Mouse (Mus musculus): ENCODE data around the gene Gnl3.
A peak's percentile ranks its signal among the peaks of the same experiment; 100 is the strongest.

Gene Gnl3

DNA sequence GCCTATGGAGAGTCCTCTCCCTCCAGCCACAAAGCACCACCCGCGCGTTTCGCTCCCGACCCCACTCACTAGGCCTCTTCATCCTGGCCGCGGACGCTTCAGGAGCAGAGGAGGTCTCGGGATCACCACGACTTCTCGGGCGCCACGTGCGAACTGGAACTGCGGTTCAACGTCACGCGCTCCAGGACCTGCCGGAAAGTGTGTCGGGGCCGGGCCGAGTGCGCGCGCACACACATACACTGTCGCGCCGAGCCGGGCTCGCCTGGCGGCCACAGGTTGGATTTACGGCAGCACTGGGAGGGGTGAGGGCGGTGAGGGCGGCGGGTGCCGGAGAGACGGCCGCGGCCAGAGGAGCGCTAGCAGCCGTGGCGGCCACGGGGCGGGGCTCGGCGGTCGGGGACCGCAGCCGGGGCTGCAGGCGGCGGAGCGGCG lies at the start of gene Gnl3, which contains the start of gene Pbrm1:
Gnl3 (minus strand) TSS at position 293 of the 432 bp plus-strand sequence.
Pbrm1 (plus strand) TSS at position 279 of the 432 bp plus-strand sequence.
- peak; percentile 94 for DNase-seq (ENCODE audit: low spot score)

DNA sequence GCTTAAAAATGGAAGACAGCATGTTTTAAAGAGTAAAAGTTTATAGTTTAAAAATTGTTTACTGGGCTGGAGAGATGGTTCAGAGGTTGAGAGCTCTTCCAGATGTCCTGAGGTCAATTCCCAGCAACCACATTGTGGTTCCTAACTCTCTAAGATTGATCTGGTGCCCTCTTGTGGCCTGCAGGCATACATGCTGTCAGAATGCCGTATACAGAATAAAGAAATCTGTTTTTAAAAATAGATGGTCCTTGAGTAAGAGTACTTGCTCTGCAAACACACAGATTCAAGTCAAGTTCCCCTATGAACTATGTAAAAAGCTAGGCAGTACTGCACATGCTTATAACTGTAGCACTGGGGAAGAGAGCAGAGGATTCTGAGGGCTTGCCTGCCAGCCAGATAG lies 43.3 kb upstream of the Gnl3 start:
- no peak for DNase-seq (ENCODE audit: low spot score)

DNA sequence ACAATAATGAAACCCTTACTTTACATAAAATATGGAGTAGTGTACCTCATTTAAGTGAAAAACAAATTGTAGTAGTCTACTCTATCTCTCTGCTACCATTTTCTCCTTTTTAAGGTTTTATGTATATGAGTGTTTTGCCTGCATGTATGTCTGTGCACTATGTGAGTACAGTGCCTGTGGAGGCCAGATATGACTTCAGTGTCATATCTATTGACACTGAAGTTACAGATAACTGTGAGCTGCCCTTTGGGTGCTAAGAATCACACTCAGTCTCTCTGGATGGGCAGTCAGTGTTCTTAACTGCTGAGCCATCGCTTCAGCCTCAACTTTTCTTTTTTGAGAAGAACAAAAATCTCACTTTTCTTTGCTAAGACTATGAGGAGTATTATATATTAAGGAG lies 26.9 kb upstream of the Gnl3 start:
- no peak for DNase-seq (ENCODE audit: low spot score)

DNA sequence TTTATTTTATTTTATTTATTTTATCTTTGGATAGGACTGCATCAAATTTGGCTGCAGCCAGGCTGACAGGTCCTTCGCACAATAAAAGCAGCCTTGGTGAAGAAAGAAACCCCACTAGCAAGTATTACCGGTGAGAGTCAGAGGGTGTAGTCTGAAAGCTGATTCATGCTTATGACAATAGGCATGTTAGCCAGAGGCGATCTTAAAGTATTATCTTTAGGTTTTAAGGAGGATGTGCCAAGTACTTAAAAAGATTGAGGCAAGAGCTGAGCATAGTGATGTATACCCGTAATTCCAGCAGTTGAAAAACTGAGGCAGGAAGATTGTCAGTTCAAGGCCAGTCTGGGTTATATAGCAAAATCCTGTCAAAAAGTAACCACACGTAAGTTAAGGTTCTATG lies 26.3 kb upstream of the Gnl3 start:
- DNase-seq (ENCODE audit: low spot score) = no peak

DNA sequence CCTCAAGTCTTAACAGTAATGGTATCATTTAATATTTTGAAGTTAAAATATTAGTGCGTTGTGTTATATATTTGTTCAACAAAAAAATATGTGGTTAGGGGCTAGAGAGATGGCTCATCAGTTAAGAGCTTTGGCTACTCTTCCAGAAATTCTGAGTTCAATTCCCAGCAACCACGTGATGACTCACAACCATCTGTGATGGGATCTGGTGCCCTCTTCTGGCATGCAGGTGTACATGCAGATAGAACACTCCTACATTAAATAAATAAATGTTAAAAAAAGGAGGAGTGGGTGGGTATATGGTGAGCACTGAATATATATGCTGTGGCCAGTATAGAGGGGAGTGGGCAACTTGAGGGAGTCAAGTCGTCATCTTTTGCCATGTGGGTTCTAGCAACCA lies 6.8 kb upstream of the Gnl3 start:
- no peak for DNase-seq (ENCODE audit: low spot score)

DNA sequence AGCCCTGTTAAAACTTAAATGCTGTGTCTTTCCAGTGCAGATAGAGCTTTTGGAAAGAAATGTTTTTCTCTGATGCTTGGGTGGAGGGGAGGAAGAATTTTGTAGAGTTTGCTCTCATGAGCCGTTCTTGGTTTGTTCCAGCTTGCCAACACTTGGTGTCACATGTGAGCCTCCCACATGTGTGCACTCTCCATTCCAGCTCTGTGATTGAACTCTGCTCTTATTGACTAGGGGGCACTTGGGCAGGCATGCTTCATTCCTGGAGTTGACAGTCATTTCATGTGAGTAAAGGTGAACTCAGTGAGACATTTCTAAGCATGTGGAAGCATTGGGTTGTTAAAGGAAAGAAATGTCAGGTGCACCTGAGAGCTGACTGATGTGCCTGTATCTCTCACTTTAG lies 3.6 kb upstream of the Gnl3 start:
- DNase-seq (ENCODE audit: low spot score) = no peak

DNA sequence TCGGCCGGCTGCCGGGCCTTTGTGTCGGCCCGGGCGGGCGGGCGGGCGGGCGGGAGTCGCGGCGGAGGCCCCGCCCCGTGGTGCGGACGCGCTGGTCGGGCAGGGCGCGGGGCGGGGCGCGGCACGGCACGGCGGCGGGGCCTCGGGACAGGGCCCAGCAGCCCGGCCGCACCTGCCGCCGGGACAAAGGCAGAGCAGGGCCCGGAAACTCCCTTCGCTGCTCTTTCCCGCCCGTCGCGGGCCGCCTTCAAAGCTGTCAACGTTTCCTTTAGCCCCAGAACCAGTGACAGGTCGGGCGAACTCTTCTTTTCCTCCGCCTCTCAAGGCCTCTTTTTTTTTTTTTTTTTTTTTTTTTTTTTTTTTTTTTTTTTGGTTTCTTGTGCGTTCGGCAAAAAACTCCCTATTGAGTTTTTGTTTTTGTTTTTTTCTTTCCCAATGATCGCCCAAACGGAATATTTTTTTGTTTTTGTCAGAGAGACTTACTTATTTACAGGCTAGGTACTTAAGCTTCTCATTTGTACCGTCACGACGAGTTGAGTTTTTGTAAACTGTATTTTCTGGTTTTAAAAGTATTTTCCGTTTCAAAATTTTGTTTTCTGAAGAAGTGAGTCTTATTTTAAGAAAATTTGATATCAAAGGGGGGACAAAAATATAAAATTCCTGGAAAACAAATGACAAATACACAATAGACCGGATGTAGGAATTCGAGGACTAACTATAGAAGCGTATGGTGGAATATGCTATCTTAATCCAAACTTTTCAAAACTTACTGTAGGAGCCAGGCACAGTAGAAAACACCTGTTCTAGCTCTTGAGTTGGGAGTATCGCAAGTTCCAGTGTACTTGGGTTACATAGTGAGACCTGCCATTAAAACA lies 616 bp upstream of the Gnl3 start:
- DNase-seq (ENCODE audit: low spot score) = peak; percentile 68

DNA sequence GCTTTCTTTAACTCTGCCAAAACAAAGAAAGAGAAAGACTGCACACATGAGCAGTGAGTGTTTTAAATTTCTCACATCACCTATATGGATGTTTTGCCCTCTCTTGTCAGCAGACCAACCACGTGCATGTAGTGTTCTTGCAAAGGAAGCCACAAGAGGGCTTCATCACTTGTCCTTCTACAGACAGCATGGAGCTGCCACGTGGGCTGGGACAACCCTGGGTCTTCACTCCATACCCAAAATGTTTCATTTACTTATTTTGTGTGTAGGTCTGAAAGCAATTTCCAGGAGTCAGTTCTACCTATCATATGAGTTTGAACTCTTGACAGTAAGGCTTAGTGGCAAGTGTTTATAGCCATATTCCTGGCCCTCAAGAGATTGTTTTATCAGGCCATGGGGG lies 1.1 kb downstream of the Gnl3 start:
- DNase-seq (ENCODE audit: low spot score) = no peak

DNA sequence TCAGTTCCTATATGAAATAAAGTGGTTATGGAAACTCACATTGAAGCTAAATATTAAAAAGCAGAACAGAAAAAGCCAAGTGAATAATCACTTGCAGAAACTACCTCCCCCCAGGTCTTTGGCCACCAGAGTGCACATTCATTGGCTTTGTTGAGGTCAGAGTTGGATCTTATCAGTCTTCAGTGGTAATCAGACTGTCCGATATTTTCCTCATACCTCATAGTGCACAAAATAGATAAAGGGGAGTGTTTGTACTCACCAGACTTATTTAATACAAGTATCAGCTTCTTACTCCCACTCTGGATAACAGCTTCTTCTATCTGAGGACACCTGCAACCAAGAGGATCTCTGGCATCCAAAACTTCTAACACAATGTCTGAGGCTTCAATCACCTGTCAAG lies 2.9 kb downstream of the Gnl3 start:
- no peak for DNase-seq (ENCODE audit: low spot score)

DNA sequence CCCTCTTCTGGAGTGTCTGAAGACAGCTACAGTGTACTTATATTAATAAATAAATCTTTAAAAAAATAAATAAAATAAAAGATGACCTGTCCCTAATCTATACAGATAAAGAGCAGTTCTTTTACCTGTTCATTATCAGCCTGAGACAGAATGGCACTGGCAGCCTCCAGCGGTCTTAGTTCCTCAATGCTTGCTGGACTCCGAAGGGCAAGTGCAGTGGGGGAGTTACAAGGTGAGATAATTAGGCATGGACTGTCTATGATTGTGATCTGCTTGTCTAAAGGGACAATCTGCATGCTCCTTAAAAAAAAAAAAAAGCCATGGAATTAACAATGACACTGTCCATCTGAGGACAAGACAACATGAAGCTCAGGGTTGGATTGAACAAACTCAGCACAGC lies 5.0 kb downstream of the Gnl3 start:
- DNase-seq (ENCODE audit: low spot score) = no peak

DNA sequence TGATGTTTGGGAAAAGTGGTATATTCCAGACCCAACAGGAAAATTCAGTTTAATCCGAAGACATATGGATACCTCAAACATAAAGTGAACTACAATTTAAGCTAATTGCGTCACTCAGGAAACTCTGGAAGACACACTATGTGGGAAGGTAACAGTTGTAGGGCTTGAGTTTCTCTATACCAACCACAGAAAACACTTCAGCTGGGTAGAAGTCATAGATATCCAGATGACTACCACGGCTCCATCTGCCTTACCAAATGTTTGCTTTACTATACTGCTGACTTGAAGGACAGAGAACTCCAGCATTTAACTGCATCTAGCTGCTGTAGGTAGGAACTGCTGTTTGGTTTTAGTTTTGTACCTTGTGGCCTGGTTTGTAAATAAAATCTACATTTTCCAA lies 7.4 kb downstream of the Gnl3 start:
- DNase-seq (ENCODE audit: low spot score) = no peak

DNA sequence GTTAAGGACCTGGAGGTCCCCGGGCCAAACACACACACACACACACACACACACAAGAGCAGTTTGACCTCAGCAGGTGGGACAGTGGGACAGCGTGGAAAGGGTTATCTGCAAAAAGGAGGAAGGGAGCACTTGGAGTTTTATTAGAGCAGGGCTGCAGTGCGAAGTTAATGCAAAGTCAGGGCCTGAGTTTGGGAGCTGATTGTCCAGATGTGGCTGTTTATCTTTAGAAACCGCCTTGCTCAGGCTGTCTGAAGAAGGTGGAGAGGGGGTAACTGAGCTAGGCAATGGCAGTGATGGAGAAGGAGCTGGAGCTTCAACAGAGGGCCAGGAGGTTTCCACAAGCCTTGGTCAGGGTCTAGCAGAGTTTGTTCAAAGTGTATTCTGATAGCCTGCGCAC lies 12.2 kb downstream of the Gnl3 start:
- no peak for DNase-seq (ENCODE audit: low spot score)

DNA sequence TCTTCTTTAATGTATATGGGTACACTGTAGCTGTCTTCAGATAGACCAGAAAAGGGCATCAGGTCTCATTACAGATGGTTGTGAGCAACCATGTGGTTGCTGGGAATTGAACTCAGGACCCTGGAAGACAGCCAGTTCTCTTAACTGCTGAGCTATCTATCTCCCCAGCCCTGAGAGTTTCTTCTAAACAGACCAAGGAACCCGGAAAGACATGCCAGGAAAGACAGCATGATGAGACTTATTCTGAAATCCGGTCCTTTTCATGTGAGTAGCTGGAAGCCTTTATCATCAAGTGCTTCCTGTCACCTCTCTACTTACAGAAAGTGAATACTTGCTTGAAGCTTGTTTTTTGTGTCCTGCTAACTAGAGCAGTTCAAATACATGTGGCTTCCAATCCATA lies 14.4 kb downstream of the Gnl3 start:
- DNase-seq (ENCODE audit: low spot score) = no peak

DNA sequence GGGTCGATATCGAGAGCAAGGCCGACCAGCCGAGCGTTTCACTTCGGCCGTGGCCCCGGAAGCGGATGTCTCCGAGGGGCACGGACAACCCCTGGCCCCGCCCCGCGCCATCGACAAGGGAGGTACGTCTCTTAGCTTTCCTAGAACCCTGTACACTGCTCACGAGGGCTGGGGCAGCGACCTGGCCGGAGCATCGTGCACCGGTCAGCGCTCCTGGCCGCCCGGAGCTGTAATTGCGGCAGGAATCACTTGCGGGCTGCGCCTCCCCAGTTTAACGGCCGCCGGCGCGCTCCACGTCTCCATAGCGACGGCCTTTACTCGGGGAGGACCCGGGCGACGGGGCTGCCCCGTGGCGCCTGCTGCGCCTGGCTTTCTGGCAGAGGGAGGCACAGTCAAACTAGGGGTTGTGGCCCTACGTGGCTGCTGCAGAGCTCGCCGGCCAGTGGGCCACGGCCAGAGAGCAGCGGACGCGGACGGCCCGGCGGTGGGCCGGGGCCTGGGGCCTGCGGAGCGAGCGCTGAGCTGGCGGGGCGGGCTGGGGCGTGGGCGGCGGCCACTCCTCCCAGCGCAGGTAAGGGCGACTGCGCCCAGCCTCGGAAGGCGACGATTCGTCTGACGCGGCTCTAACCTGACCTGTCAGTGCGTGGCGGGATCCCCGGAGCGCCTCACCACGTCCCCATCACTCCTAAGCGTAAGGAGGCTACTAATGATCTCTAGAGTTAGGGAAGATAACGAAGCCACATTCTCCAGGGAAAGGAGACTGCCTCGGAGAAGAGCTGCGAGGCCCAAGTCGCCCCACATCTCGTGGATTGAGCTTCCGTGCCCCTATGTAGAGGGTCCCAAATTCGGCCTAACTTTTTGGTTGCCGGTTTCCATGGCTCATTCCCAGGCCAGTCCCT lies 17.4 kb downstream of the Gnl3 start, which contains the start of the genes Glt8d1 and Spcs1:
Glt8d1 (plus strand) TSS at position 94 of the 899 bp plus-strand sequence.
Spcs1 (minus strand) TSS at position 366 of the 899 bp plus-strand sequence.
- peak; percentile 70 for DNase-seq (ENCODE audit: low spot score)

DNA sequence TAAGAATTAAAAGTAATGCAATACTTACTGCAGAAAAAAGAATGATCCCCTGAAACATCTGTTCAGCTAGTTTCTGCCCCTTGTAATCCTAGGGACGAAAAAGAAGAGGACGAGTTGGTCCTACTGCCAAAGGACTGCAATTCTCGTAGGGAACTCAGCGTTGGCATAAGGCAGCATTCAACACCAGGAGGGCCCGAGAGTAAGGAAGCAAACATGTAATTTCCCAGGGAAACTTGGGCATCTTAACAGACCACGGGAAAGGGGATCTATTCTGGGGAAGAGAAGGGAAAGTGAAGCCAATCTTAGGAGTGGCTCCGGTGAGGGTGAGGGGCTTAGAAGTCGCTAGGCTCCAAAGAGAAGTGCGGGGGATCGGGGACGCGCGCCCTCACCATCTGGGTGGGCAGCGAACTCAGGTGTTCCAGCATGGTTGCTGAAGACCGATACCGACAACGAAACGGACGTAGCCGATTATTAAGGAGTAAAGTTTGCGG lies 18.1 kb downstream of the Gnl3 start:
- DNase-seq (ENCODE audit: low spot score) = no peak

DNA sequence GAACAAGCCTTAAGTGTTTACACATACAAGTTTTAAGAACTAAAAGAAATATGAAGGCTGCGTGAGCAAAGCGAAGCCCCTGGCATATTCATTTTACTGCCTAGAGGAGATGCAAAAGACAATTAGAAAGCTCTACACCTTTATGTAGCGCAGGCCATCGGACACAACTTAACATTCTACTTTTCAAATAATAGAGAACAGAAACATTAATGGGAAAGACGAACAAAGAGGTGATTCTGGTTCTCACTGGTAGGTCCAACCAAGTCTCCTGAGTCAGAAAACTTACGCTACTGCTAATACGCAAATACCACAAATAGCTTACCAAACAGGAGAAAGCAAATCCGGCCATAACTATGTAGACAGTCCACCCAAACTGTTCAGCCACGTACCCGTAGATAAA lies 18.6 kb downstream of the Gnl3 start:
- no peak for DNase-seq (ENCODE audit: low spot score)

DNA sequence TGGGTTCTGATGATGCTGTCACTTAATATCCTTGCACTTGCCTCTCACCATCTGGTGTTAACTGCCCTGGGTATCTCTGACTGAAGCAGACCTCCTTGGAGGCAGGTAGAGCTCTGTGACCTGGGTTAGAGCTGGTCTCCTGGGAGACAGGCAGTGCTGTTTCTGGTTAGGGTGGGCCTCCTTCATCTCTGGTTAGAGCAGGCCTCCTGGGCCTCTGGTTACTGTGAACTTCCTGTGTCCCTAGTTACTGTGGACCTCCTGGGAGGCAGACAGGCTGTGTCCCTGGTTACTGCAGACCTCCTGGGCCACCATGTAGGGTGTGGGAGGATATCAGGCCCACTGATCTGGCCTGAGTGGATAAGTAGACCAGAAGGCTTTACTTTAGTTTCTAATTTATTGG lies 22.5 kb downstream of the Gnl3 start:
- no peak for DNase-seq (ENCODE audit: low spot score)

DNA sequence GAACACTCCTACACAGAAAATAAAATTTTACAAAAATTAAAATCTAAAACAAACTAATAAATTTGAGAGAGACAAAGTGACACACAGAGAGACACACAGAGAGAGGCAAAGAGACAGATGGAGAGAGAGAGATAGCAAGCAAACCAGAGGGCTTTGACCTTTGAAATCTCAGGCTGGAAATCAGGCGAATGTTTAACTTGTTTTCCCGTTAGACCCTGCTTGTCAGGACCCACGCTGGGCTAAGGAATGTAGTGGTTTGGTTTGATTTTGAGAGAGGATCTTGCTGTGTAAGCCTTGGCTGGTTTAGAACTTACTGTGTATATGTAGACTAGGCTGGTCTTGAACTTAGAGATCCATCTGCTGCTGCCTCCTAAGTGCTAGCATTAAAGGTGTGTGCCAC lies 42.7 kb downstream of the Gnl3 start:
- no peak for DNase-seq (ENCODE audit: low spot score)

DNA sequence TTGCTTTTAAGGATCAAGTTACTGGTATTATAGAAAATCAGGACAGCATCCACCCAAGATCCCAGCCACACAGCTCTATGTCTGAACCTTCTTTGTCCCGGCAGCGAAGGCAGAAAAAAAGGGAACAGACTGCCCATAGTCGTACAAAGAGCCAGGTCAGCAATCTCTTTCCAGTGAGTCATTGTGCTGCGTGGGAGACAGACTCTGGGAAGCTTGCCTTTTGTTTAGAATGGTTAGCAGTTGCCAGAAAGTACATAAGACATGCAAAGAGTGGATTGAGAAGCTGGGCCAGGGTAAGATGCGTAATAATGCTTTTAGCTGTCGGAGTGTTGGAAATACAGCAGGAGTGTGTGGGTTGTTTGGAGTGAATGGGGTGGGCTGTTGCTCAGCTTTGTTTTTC lies 44.7 kb downstream of the Gnl3 start:
- DNase-seq (ENCODE audit: low spot score) = peak; percentile 58
